Mouse (Mus musculus) thymus, postnatal 25 days (tissue): Measurements from ENCODE around the gene Sri.

ENCODE experiments used
- DNase-seq: peaks from one replicate; pipeline ENCODE4 v3.0.0; 2022

The Sri gene

DNA sequence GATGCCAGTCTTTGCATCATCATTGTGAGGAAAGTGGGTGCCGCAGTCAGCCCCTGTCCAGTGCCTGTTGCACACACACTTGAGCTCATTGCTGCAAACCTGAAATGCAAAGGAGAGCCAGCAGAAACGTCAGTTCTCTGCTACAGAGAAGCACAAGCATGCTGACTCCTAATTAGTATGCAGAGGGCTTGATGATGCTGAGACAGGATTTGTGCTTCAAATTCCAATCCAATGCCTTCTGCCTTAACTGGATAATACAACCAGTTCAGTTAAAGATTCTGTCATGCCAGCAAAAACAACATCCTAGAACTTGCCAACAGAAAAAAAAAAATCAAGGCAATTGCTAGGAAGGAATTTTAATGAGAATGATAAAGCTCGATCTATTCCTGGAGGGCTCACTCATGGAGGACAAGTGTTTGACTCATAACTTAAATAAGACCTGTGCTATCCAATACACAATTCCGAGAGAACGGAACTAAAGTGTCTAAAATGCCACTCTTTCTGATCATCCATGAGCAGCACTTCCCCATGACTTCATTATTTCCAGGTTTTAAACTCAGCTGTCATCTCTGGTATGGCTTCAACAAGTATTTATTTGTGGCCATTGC, 70.8 kb downstream of the Sri start:
- no peak for DNase-seq
